Mouse (Mus musculus) WW6 (cell line): ENCODE data around the gene Rnf5.

Experiments used
- DNase-seq: peaks from one replicate; pipeline ENCODE4 v3.0.0-alpha.2; 2013; ENCODE audit warnings: low read depth, low spot score

Gene Rnf5

DNA sequence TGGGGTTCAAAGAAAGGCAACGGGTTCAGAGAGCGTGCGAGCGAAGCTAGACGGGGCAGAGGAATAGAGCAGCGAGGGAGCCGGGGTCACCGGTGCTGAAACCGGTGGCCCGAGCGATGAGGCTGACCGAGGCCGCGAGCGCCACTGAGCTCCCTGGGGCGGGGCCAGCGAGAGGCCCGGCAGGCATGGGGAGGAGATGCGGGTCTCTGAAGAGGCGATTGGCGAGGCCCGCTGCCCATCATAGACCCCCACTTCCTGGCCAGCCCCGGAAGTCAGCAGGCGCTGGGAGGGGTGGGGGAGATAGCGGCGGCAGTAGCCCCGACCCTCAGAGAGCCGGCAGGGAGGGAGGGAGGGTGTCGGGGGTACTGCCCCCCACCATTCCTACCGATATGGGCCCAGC, 2.1 kb upstream of the Rnf5 start:
- DNase-seq = no peak

- DNase-seq = no peak
Observed at GRCm38 (mm10) chr17:34604511-34605237, 1.2 kb upstream of the Rnf5 start.

- DNase-seq = no peak
Observed at GRCm38 (mm10) chr17:34604061-34604508, 595 bp upstream of the Rnf5 start, which contains the start of gene Agpat1. TSS of gene Agpat1 (plus strand) at chr17:34604262.

- no peak for DNase-seq
Observed at GRCm38 (mm10) chr17:34601796-34602195, 1.7 kb downstream of the Rnf5 start.

GRCm38 (mm10) chr17:34599891-34600290, 3.6 kb downstream of the Rnf5 start:
- DNase-seq = no peak

GRCm38 (mm10) chr17:34597566-34598095, 5.9 kb downstream of the Rnf5 start, which contains the start of gene Ager:
TSS of gene Ager (plus strand) at chr17:34597862.
- DNase-seq = no peak

DNA sequence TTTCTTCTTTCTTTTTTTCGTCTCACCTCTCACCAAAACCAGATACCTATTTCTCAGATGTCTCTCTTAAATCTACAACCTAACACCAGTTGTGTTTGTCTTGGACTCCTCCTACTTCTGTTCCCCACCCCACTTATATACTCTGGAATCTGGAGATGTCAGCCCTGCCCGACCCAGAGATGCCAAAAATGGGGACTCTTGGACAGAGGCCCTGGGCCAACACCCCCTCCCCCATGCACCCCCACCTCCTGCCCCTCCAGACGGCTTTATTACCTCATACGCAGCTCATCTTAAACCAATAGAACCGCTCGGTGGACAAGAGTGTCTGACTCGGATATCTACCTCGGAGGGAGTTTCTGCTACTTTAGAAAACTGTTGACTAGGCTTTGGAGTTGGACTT, 7.4 kb downstream of the Rnf5 start:
- no peak for DNase-seq

- no peak for DNase-seq
Observed at GRCm38 (mm10) chr17:34593752-34594525, 9.6 kb downstream of the Rnf5 start.

DNA sequence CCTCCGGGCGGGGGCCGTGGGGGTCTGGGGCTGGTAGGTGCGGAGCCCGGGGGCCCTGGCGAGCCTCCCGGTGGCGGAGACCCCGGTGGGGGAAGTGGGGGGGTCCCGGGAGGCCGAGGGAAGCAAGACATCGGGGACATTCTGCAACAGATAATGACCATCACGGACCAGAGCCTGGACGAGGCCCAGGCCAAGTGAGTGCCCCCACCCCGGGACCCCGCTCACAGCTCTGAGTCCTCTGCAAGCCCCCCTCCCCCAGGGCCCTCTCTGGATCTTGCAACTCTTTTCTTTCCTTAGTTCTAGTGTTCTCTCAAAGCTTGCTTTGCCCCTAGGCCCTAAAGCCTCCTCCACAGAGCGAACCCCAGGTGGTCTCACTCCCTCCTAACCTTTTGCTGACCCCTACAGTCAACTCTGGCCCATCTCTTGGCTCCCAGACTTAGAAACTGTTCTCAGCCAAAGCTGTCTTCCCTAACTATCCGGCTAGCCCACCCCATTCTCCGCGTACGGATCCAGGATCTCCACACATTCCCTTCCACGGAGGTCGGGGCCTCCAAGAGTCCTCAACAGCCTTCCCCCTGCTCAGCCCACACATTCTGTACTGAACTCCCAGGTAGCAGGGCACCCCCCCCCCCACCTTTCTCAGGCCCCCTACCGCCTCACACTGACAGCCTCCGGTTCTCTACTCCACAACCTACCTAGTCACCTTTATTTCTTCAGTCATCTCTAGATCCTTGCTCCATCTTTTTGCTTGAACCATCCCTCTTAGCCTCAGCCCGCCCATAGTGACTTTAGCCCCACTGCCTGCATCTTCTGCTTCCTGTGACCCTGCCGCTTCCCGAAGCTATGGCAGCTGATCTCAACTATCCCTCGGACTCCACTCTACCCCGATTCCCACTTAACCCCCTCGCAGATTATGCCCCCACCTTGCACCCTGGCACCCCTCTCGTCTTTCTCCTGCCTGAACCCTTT, 10.6 kb downstream of the Rnf5 start:
- no peak for DNase-seq

GRCm38 (mm10) chr17:34591994-34592375, 11.5 kb downstream of the Rnf5 start:
- no peak for DNase-seq

- no peak for DNase-seq
Observed at GRCm38 (mm10) chr17:34591029-34591993, 12.2 kb downstream of the Rnf5 start, which contains the start of gene Pbx2. TSS of gene Pbx2 (plus strand) at chr17:34591266.

GRCm38 (mm10) chr17:34590154-34590987, 13.1 kb downstream of the Rnf5 start:
- DNase-seq = no peak

GRCm38 (mm10) chr17:34589681-34590101, 13.8 kb downstream of the Rnf5 start, which contains the start of gene Gpsm3:
TSS of gene Gpsm3 (plus strand) at chr17:34589806.
- no peak for DNase-seq

- DNase-seq = no peak
Observed at GRCm38 (mm10) chr17:34589206-34589605, 14.3 kb downstream of the Rnf5 start.

DNA sequence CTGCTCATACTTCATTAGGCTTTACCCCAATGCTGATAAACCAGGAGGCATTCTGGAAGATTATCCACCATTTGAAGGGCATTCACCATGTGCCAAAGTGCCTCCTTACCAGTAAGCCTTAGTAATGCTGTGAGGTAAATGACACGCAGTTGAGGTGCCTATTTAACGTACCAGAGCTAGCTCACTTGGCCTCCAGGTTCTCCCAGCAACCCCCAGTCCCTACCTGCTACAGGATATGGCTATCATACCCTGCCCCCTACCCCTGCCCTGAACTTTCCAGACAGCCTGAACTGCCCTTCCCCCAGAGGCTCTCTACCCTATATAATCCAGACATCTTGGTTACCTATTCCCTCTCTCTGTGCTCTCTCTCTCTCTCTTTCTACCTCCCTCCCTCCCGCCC, 14.7 kb downstream of the Rnf5 start:
- DNase-seq = no peak

DNA sequence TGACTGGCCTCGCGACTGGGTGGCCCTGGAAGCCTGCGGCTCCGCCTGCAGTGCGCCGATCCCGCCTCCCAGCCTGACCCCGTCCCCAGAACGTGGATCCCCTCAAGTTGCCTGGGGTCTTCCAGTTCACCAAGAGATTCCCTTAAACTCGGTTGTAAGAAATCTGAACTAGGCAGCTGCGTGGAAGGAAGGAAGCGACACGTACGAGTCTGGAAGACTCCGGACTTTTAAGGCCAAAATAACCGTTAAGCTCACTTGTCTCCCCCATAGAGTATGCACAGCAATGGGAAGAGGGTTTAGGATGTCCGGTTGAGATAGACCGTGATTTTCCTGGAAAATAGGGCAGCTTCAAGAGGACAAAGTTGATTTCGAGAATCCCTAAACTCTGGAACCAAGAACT, 15.7 kb downstream of the Rnf5 start:
- no peak for DNase-seq

DNA sequence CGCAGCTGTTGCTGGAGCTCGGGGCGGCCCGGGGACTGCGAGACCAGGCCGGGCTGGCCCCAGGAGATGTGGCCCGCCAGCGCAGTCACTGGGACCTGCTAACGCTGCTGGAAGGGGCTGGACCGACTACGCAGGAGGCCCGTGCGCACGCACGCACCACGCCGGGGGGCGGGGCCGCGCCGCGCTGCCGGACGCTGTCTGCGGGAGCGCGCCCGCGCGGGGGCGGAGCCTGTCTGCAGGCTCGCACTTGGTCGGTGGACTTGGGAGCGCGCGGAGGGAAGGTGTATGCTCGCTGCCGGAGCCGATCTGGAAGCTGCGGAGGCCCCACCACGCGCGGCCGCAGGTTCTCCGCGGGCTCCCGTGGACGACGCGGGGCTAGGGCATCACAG, 16.1 kb downstream of the Rnf5 start:
- DNase-seq = no peak

GRCm38 (mm10) chr17:34586796-34587422, 16.6 kb downstream of the Rnf5 start:
- no peak for DNase-seq
